In the genomic region with DNA sequence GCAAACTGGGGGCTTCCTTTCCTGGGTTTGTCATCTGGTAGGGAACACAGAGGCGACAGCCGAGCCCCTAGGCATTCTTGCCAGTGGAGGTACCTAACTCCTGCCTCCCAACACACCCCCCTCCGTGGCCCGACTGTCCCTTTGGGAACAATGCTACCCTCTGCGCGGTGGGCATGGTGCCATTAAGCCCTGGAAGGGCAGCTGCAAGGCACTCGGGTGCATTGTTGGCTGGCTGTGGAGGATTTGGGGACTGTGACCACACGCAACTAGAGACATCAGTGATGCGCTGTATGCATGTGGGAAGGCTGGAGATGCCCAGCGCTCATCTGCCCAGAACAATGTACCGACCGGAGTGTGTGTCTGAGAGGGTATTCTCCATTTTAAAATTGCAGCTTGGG, we compare ENCODE assay signal across 9 mouse cellular contexts. TPM values are rescaled to one million over a fixed set of nuclear protein-coding genes. Genes with fewer than 3 reads are reported as not detected.
A peak's percentile ranks its signal among the peaks of the same experiment; 100 is the strongest.
DNase-seq lines count a peak whose midpoint lies in the region; ATAC-seq lines count a peak whose summit lies in the region.
"Had no signal": no experiment of that assay in that cellular context is flagged by ENCODE, and none has a peak within 500 bp of the region (broad histone marks: within the 10 kb centered on the region; RNA-seq: fewer than 3 reads in every experiment).

No protein-coding gene starts in this region.

- H3K4me1 ChIP-seq in lung, embryonic 16.5 days (replicated peaks; ENCODE audit: control insufficient read depth, insufficient read depth, low read length), result peaks cover 6% of the 10 kb centered on the region; the same call in 1 of the 2 replicates
- H3K4me1 ChIP-seq in hindbrain, embryonic 11.5 days (replicated peaks; ENCODE audit: control insufficient read depth, insufficient read depth, low read length), result peaks cover 10% of the 10 kb centered on the region; the same call in 1 of the 2 replicates
- H3K4me1 ChIP-seq in midbrain, embryonic 13.5 days (replicated peaks), result peaks cover 61% of the 10 kb centered on the region

- peak; percentile 12; the same call in 1 of the 2 replicates for ATAC-seq in cerebellum, adult (ENCODE audit: insufficient number of reproducible peaks, low FRiP score, low TSS enrichment)
- ATAC-seq in lung, embryonic 16.5 days (ENCODE audit: low read depth), result 0 out of 2 replicates have a peak, but pooled peaks have one; percentile 10
- peak; percentile 34 for ATAC-seq in hindbrain, embryonic 11.5 days (ENCODE audit: low FRiP score)
- peak; percentile 46 for ATAC-seq in midbrain, embryonic 13.5 days

- no peak overlapping the region for H3K9ac ChIP-seq in lung, embryonic 16.5 days (ENCODE audit: low read length)
- H3K9ac ChIP-seq in hindbrain, embryonic 11.5 days (ENCODE audit: low read depth, low read length), result peak overlapping the region; percentile 86
- peak overlapping the region; percentile 91 for H3K9ac ChIP-seq in midbrain, embryonic 13.5 days (replicated peaks)
- H3K9ac ChIP-seq: liver, embryonic 14.5 days had no signal

- peak overlapping the region; percentile 66 for H3K4me3 ChIP-seq in lung, embryonic 16.5 days (ENCODE audit: low read length)
- peak overlapping the region; percentile 79 for H3K4me3 ChIP-seq in hindbrain, embryonic 11.5 days (ENCODE audit: low read depth, low read length)
- H3K4me3 ChIP-seq in midbrain, embryonic 13.5 days (replicated peaks), result peak overlapping the region; percentile 84

- no peaks in the 10 kb centered on the region for H3K9me3 ChIP-seq in lung, embryonic 16.5 days (ENCODE audit: control insufficient read depth, low read length)
- no peaks in the 10 kb centered on the region for H3K9me3 ChIP-seq in hindbrain, embryonic 11.5 days (ENCODE audit: control insufficient read depth, low read length)
- no peaks in the 10 kb centered on the region for H3K9me3 ChIP-seq in midbrain, embryonic 13.5 days

- no peaks in the 10 kb centered on the region for H3K36me3 ChIP-seq in lung, embryonic 16.5 days (ENCODE audit: control insufficient read depth, insufficient read depth, low read length)
- no peaks in the 10 kb centered on the region for H3K36me3 ChIP-seq in hindbrain, embryonic 11.5 days (ENCODE audit: control insufficient read depth, insufficient read depth, low read length)
- H3K36me3 ChIP-seq in midbrain, embryonic 13.5 days, result no peaks in the 10 kb centered on the region

- no peak overlapping the region for H3K27ac ChIP-seq in lung, embryonic 16.5 days (ENCODE audit: low read length)
- H3K27ac ChIP-seq in hindbrain, embryonic 11.5 days (ENCODE audit: low read depth, low read length), result peak overlapping the region; percentile 82
- H3K27ac ChIP-seq in midbrain, embryonic 13.5 days, result peak overlapping the region; percentile 93
- H3K27ac ChIP-seq: liver, embryonic 14.5 days had no signal

- no peak for DNase-seq in cerebellum, adult 11 months
- no peak for DNase-seq in lung, postnatal 14 days
- peak; percentile 43 for DNase-seq in hindbrain, embryonic 11.5 days (ENCODE audit: low spot score)
- DNase-seq in T-cell, adult 2 months (ENCODE audit: low spot score), result no peak
- no peak for DNase-seq in layer of hippocampus, adult 9-11 months

- WGBS in lung, embryonic 16.5 days, result 27% methylated on average over 12 of the region's 12 CpGs
- 25% methylated on average over 12 of the region's 12 CpGs for WGBS in hindbrain, embryonic 11.5 days
- 11% methylated on average over 12 of the region's 12 CpGs for WGBS in midbrain, embryonic 13.5 days

- peaks cover 23% of the 10 kb centered on the region for H3K27me3 ChIP-seq in lung, embryonic 16.5 days (ENCODE audit: control insufficient read depth, insufficient read depth, low read depth, low read length)
- peaks cover 2% of the 10 kb centered on the region; the same call in 1 of the 2 replicates for H3K27me3 ChIP-seq in hindbrain, embryonic 11.5 days (ENCODE audit: control insufficient read depth, insufficient read depth, low read length)
- H3K27me3 ChIP-seq in midbrain, embryonic 13.5 days, result no peaks in the 10 kb centered on the region

- H3K4me2 ChIP-seq in lung, embryonic 16.5 days (ENCODE audit: low read depth, low read length), result peak overlapping the region; percentile 87
- H3K4me2 ChIP-seq in hindbrain, embryonic 11.5 days (replicated peaks; ENCODE audit: low read depth, low read length), result peak overlapping the region; percentile 74
- peak overlapping the region; percentile 63 for H3K4me2 ChIP-seq in midbrain, embryonic 13.5 days (replicated peaks)

RNA-seq across cellular contexts. Expression of a gene that starts 0.9 kb away (rescaled TPM):
- 9.2 and 9.5 TPM in 2 replicates for polyA plus RNA-seq in lung, embryonic 16.5 days (2015; fragmentation: Nextera tagmentation; extraction: Ambion mirVana)
- polyA plus RNA-seq in hindbrain, embryonic 11.5 days (2014; fragmentation: Nextera tagmentation; extraction: Ambion mirVana), result 139 and 152 TPM in 2 replicates
- polyA plus RNA-seq in midbrain, embryonic 13.5 days (2015; fragmentation: Nextera tagmentation; extraction: Ambion mirVana), result 171 and 203 TPM in 2 replicates

Comparison
In these comparisons a context has a peak if more than half of its experiments do, and no peak if none do; other contexts are left out.
1. RNA of a gene that starts 0.9 kb away (polyA plus RNA-seq): 171 to 203 TPM in midbrain, embryonic 13.5 days and 139 to 152 TPM in hindbrain, embryonic 11.5 days; 9.2 to 9.5 TPM in lung, embryonic 16.5 days; every median in the first group is over 10 times any median in the second.
2. Peak in every context shown above with its lines, with median percentiles within 50 percentile points of each other: ATAC-seq, H3K4me2 ChIP-seq and H3K4me3 ChIP-seq.